Mouse (Mus musculus) brain, embryonic 14.5 days (tissue): ENCODE data around the gene Wdr72. TPM values are rescaled to one million over a fixed set of nuclear protein-coding genes. Genes with fewer than 3 reads are reported as not detected.

Source experiments
- DNase-seq: peaks from one replicate; pipeline ENCODE4 v3.0.0-alpha.2; 2011; ENCODE audit warnings: low read depth
- CTCF ChIP-seq: fragments of 200-500 bp; IDR thresholded peaks from 2 replicates; pipeline ENCODE4 v1.5.1; 2012; ENCODE audit warnings: inconsistent platforms, mild to moderate bottlenecking, moderate library complexity, borderline replicate concordance; ENCODE audit not compliant: insufficient read depth, insufficient read length; ENCODE audit errors: extremely low read depth
- POLR2A ChIP-seq: fragments of 200-500 bp; IDR thresholded peaks from 2 replicates; pipeline ENCODE4 v1.6.1; 2012; ENCODE audit warnings: mild to moderate bottlenecking, inconsistent platforms, borderline replicate concordance; ENCODE audit not compliant: poor library complexity, insufficient read depth, insufficient read length, severe bottlenecking; ENCODE audit errors: extremely low read depth
- polyA plus RNA-seq: library from polyadenylated mRNA; depleted of rRNA; stranded (reverse); fragments of >200 nt; gene quantifications from 2 replicates; pipeline ENCODE4 v1.2.3, GENCODE M21; 2012

The Wdr72 gene
- polyA plus RNA-seq, 1 experiment, result 0.37 TPM

DNA sequence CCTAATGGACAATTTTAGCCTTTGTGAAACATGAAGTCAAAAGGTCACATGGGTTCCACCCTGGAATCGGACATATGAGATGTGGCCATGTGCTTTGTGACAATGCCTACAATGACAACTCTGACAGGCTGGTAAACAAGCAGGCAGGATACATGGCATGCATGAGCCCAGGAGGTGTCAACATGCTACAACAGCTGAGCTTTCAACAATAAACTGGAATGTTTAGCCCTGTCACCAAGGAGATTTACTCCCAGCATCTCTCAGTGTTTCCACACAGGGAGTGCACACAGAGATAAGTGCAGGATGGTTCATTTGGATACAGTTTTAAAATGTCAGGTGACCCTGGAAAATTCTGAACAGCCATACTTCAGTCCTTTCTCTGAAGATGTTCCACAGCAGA, 140.4 kb downstream of the Wdr72 start:
- TF ChIP-seq POLR2A (no peak), CTCF (no peak)
- no peak for DNase-seq

DNA sequence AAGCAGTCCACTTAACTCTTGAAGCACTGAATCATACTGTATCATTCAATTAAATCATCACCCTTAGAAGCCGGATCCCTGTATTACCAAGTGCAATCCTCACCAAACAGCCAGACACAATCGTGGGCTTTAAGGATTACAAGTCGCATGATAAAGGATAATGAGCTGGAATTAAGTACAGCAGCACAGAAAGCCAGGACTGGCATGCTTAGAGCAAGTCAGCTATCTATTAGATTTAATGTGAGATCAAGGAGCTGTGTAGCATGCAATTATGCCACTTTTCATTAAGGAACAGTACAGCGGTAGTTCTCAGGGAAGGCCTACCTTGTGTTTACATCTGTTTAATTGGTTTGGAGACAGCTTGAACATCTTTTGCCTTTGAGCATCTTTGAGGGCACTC, 148.2 kb downstream of the Wdr72 start:
- DNase-seq, result peak; percentile 53
- TF ChIP-seq CTCF (no peak), POLR2A (no peak)

DNA sequence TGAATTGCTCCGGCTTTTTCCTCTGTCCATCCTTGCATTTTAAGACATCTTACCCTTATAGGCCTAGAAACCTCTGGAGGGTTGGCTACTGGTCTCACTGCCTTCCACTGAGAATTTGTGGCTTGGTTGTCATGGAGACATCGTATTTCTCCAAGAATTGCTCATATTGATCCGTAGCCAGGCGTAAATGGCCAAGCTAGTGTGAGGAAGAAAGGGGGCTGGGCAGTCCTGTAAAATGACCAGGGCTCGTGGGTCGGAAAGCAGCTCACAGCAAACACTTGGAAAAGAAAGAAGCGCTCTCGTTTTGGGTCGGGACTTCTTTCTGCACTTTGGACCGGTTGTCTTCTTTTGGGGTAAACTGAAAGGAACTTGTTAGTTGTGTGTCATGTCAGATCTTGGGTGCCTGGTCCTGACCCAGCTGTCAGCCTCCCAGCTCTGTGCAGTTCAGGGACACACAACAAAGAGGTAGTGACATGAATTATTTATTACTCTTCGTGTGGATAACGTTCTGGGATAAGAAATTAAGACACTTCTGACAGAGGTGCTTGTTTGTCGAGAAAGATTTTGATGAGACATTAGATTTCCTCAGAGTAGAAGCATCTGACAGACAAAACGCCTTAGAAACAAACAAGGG, 167.7 kb downstream of the Wdr72 start:
- peak; percentile 71 for DNase-seq
- TF ChIP-seq POLR2A (no peak), CTCF (no peak)

- TF ChIP-seq POLR2A, result no peak
- no peak for TF ChIP-seq CTCF
- peak; percentile 39 for DNase-seq
These were observed 171.9 kb downstream of the Wdr72 start for GRCm38 (mm10) chr9:74282072-74282471.

DNA sequence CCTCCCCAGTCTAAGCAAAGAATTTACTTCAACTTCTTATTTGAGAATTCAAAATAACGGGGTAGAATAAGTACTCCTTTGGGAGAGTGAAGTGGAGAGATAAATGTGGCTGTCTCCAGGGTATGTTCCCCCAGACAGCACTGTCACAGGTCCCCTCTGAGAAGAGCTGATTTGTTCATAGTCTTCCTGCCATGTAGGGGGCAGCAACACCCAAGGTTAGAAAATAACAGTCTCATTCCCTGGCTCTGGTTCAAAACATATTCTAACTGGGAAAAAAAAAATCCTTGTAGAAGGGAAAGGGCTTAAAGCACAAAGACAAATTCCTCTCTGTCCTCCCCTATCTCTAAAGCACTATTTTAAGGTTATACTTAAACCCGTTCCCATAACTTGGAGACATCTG, 176.1 kb downstream of the Wdr72 start:
- peak; percentile 48; the same call in 1 of the 2 replicates for TF ChIP-seq CTCF
- no peak for TF ChIP-seq POLR2A
- DNase-seq, result peak; percentile 75

DNA sequence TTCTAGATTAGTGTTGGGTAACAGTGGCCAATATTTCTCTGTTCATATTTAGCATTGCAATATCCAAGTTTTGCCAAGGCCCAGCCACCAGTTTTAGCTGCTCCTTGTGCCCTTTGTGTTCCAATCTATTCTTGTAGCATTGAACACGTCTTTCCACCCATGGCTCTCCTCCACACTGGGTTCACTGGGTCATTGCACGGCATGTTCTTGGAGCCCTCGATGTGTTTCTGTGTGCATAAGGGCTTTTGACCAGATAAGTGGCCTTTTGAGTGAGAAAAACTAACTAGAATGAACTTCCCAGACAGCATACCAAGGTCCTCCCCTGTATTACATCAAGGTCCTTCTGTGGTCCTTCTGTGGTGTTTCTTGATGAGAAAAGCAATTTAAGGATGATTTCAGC, 184.3 kb downstream of the Wdr72 start:
- TF ChIP-seq POLR2A (no peak), CTCF (no peak)
- DNase-seq, result no peak

GRCm38 (mm10) chr9:74318771-74319170, 208.6 kb downstream of the Wdr72 start:
- DNase-seq, result no peak
- TF ChIP-seq CTCF (no peak), POLR2A (no peak)

DNA sequence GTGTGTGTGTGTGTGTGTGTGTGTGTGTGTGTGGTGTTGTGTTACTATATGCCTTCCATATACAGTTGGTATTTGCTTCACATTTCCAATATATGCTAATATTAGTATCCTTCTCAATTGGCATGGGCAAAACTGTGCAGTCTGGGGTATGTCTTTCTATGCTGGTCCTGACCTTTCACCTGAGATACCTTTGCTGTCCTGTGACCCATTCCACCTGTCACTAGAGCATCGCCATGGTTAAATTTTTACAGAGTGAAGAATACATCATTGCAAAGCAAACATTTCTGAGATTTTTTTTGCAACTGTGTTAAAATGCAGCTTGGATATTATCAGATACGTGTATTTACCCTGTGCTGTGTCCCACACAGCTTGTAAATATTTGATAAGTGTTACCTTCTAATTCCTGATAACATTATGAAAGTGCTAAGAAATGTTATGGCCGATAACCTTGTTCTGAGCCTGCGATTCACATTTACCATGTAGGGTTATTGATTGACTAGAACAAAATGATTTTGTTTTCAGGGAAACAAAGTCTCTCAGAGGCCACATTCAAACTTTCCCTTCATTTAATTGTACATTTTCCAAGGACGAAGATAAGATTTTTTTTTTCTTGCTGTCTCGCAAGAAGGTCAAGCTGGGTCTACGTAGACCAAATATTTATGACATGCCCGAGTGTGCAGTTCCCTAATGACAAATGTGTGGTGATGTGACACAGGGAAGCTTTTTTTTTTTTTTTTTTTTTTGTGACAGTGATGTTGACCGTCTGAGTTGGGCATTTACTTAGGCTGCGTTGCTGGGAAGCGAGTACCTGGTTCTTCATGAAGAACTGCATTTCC, 214.2 kb downstream of the Wdr72 start:
- TF ChIP-seq POLR2A (no peak), CTCF (no peak)

DNA sequence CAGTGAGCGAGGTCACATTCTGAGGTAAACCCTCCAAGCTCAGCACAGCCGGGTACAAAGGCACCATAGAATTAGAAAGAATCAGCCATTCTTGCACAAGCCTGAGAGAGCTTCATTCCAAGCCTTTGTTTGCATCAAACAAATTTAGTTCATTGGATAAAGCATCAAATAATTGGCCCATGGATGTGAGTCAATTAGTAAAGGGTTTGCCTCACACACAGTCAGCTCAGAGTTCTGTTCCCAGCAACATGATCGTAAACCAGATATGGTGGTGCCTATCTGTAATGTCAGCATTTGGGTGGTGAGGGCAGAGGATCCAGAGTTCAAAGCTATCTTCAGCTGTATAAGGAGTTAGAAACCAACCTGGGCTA, 214.8 kb downstream of the Wdr72 start:
- TF ChIP-seq CTCF, result no peak
- no peak for TF ChIP-seq POLR2A
- DNase-seq, result peak; percentile 56

More for the DNA sequence above, 214.2 kb downstream of the Wdr72 start:
- DNase-seq, result no peak

DNA sequence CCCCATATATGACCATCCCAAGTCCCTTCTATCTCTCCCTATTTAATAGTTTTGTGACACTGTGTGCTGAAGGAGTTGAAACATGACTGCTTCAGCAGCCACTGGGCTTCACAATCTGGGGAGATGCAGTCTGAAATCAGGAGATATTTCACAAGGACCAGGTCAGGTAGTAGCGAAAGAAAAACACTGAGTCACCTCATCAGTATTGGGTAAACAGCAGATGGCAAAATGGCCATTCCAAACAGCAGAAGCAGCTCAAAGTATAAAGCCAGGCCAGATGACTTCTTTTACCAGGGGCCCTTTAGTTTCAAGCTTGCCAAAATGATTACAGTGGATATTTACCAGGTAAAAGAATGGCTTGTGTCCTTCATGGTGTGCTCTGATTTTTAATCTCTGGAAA, 215.8 kb downstream of the Wdr72 start:
- TF ChIP-seq CTCF (no peak), POLR2A (no peak)
- DNase-seq, result no peak

GRCm38 (mm10) chr9:74328821-74329220, 218.7 kb downstream of the Wdr72 start:
- no peak for DNase-seq
- no peak for TF ChIP-seq CTCF
